Mouse (Mus musculus): ENCODE data around the gene Spint2. TPM values are rescaled to one million over a fixed set of nuclear protein-coding genes. Genes with fewer than 3 reads are reported as not detected.
"Not testable (repeated sequence)": the region's sequence is repeated elsewhere in the genome, so short reads cannot be mapped to it uniquely, and the experiment has no call there.

Spint2 gene
- polyA plus RNA-seq, 1 experiment from 2014 or later, result 43.7 TPM

- WGBS, result under 1% methylated on average over 60 of the region's 60 CpGs
- DNase-seq (ENCODE audit: low spot score), result peak; percentile 99
- peak within 1 kb of the TSS; percentile 90 for H3K27ac ChIP-seq
- peaks cover 13% of the 10 kb centered on the region; the same call in 1 of the 2 replicates for H3K36me3 ChIP-seq
- 0 out of 2 replicates have a peak, but pooled peaks cover 3% of the 10 kb centered on the region for H3K9me3 ChIP-seq
- H3K4me3 ChIP-seq, result peak within 1 kb of the TSS; percentile 82
- H3K4me1 ChIP-seq (replicated peaks), result peaks cover 22% of the 10 kb centered on the region
- H3K27me3 ChIP-seq (ENCODE audit: insufficient read depth, poor library complexity, severe bottlenecking), result peaks cover 14% of the 10 kb centered on the region
Observed at GRCm38 (mm10) chr7:29238019-29238967, 43.4 kb downstream of the Spint2 start, which contains the start of gene Yif1b. Gene Yif1b, plus strand, starts transcription at chr7:29238329.

- Histone ChIP-seq H3K27me3 (ENCODE audit: insufficient read depth, poor library complexity, severe bottlenecking) (peaks cover 21% of the 10 kb centered on the region), H3K36me3 (peaks cover 13% of the 10 kb centered on the region; the same call in 1 of the 2 replicates), H3K4me3 (peak overlapping the region; percentile 82), H3K27ac (peak overlapping the region; percentile 90), H3K4me1 (replicated peaks) (peaks cover 23% of the 10 kb centered on the region)
- WGBS, result 30% methylated on average over 6 of the region's 6 CpGs
- not testable (repeated sequence) for H3K9me3 ChIP-seq; DNase-seq (ENCODE audit: low spot score)
Observed at GRCm38 (mm10) chr7:29237596-29237995, 44.1 kb downstream of the Spint2 start.

DNA sequence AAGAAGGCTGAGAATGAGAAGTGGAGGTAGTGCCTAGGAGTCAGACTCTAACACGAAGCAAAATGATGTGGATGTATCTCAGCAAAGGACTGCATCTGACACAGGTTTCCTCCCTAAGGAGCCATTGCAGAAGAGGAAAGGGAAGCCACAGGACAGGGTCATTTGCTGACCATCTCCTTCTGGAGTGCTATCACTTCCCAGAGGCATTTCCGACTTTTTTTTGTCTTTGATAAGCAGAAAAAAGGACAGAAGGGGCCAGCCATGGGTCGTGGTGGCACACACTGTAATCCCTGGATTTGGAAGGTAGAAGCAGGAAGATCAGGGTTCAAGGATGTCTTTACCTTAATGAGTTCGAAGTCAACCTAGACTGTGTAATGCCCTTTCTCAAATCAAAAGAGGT lies 45.1 kb downstream of the Spint2 start:
- Histone ChIP-seq H3K4me3 (no peak overlapping the region), H3K27me3 (ENCODE audit: insufficient read depth, poor library complexity, severe bottlenecking) (peaks cover 31% of the 10 kb centered on the region), H3K27ac (no peak overlapping the region), H3K4me1 (replicated peaks) (peaks cover 31% of the 10 kb centered on the region), H3K9me3 (0 out of 2 replicates have a peak, but pooled peaks cover 3% of the 10 kb centered on the region), H3K36me3 (peaks cover 8% of the 10 kb centered on the region; the same call in 1 of the 2 replicates)
- DNase-seq (ENCODE audit: low spot score), result no peak
- 84% methylated on average over 4 of the region's 4 CpGs for WGBS

DNA sequence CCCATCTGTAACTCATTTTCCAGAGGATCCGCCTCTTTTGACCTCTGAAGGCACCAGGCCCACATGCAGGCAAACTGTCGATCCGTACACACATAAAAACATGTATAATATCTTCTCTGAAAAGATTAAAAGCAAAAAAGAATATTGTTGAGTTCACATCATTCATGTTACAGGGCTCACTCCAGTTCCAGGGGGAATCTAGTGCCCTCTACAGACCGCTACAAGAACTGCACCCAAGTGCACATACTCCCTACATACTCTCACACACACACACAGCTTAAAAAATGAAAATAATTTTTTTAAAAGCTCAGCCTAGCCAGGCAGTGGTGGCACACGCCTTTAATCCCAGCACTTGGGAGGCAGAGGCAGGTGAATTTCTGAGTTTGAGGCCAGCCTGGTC lies 47.1 kb downstream of the Spint2 start:
- H3K4me3 ChIP-seq, result no peak overlapping the region
- WGBS, result 74% methylated on average over 5 of the region's 5 CpGs
- DNase-seq (ENCODE audit: low spot score), result no peak
- peaks cover 51% of the 10 kb centered on the region for H3K27me3 ChIP-seq (ENCODE audit: insufficient read depth, poor library complexity, severe bottlenecking)
- peaks cover 29% of the 10 kb centered on the region for H3K4me1 ChIP-seq (replicated peaks)
- no peak overlapping the region for H3K27ac ChIP-seq
- no peaks in the 10 kb centered on the region for H3K36me3 ChIP-seq
- H3K9me3 ChIP-seq, result 0 out of 2 replicates have a peak, but pooled peaks cover 3% of the 10 kb centered on the region

DNA sequence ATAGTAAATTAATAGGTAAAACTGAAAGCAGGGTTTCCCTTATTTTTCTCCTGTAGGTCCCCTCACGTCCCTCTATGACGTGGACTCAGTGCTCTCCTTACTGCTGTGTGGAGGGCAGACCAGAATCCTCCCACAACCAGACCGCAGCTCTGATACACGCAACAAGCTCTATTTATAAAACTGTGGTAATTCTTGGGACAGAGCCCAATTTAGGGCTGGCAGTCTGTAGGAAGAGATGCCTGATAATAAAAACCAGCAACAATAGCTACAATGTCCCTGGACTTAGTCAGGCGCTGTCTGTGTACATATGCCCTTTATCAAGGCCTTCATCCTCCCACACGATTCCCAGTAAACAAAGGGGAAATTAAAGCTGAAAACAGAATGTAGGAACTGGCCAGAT lies 48.0 kb downstream of the Spint2 start:
- peaks cover 60% of the 10 kb centered on the region for H3K27me3 ChIP-seq (ENCODE audit: insufficient read depth, poor library complexity, severe bottlenecking)
- H3K9me3 ChIP-seq, result 0 out of 2 replicates have a peak, but pooled peaks cover 3% of the 10 kb centered on the region
- no peak for DNase-seq (ENCODE audit: low spot score)
- no peak overlapping the region for H3K27ac ChIP-seq
- H3K4me3 ChIP-seq, result no peak overlapping the region
- H3K36me3 ChIP-seq, result no peaks in the 10 kb centered on the region
- H3K4me1 ChIP-seq (replicated peaks), result peaks cover 20% of the 10 kb centered on the region
- 90% methylated on average over 6 of the region's 6 CpGs for WGBS

DNA sequence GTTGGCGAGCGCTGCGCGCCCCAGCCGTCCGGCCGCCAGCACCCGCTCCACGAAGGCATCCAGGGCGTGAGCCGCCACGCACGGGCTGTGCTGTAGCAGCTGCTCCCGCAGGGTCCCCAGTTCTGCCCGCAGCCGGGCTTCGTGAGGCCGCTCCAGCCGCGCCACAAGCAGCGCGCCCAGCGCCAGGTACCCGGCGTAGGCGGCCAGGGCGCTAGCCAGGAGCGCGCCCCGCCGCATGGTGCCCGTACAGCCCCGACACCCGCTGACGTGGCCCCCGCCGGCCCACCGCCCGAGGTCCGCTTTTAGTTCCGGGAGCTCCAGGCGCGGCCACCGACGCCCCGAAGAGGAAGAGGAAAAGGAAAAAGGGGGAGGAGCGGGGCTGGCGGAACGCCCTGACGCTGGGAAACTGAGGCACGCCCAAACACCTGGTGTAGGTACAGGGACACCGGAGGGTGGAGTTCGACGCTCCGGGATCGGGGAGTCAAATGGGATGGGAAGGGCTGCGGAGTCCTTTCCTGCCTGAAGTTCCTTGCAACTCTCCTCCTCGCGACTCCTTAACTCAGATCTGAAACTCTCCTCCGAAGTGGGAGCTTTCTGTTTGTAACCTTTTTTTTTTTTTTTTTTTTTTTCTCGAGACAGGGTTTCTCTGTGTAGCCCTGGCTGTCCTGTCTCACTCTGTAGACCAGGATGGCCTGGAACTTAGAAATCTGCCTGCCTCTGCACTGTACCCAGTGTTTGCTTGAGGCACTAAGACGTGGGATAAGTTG lies 49.3 kb downstream of the Spint2 start, which contains the start of gene Kcnk6:
Gene Kcnk6, minus strand, starts transcription at position 269 of the 767 bp plus-strand sequence.
- 2% methylated on average over 62 of the region's 62 CpGs for WGBS
- Histone ChIP-seq H3K36me3 (no peaks in the 10 kb centered on the region), H3K9me3 (0 out of 2 replicates have a peak, but pooled peaks cover 3% of the 10 kb centered on the region), H3K27me3 (ENCODE audit: insufficient read depth, poor library complexity, severe bottlenecking) (peaks cover 66% of the 10 kb centered on the region), H3K4me1 (replicated peaks) (peaks cover 9% of the 10 kb centered on the region), H3K4me3 (peak within 1 kb of the TSS; percentile 57), H3K27ac (peak within 1 kb of the TSS; percentile 36)
- peak; percentile 32 for DNase-seq (ENCODE audit: low spot score)

DNA sequence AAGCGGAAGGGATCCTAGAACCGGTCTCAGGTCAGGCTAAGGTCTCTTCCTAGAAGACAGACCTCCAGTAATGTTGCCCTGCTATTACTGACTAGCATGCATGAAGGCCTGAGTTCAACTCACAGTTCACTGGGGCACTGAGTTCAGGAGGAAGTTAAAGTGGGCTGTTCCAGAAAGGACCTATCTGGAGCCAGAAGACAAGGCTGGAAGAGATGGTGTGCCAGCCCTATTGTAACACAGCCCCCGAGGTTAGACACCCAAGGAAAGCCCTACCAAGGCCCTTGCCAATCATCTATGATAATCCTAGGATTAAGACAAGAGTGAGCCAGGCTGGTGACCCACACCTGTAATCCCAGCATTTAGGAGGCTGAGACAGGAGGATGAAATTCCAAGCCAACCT lies 50.2 kb downstream of the Spint2 start:
- H3K4me3 ChIP-seq, result peak overlapping the region; percentile 57
- no peak overlapping the region for H3K27ac ChIP-seq
- no peak for DNase-seq (ENCODE audit: low spot score)
- 0 out of 2 replicates have a peak, but pooled peaks cover 3% of the 10 kb centered on the region for H3K9me3 ChIP-seq
- no peaks in the 10 kb centered on the region for H3K36me3 ChIP-seq
- peaks cover 9% of the 10 kb centered on the region for H3K4me1 ChIP-seq (replicated peaks)
- WGBS, result 52% methylated on average over 3 of the region's 3 CpGs
- H3K27me3 ChIP-seq (ENCODE audit: insufficient read depth, poor library complexity, severe bottlenecking), result peaks cover 66% of the 10 kb centered on the region

GRCm38 (mm10) chr7:29230560-29230959 lies 51.2 kb downstream of the Spint2 start:
- no peak for DNase-seq (ENCODE audit: low spot score)
- 18% methylated on average over 3 of the region's 3 CpGs for WGBS

DNA sequence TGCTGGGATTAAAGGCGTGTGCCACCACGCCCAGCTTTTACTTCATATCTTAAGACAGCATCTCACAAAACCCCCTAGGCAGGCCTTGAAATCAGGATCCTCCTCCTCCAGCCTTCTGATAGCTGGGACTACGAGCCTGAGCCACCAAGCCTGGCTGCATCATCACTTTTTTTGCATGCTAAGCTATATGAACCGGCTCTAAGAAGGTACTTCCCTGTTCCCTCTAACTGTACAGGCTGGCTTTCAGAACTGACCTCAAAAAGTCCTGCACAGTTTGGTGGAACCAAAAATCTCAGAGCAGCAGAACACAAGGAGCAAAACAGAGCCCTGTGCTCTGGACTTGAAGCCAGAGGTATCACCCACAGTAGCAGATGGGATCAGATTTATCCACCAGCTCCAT lies 53.5 kb downstream of the Spint2 start:
- peaks cover 58% of the 10 kb centered on the region for H3K27me3 ChIP-seq (ENCODE audit: insufficient read depth, poor library complexity, severe bottlenecking)
- no peaks in the 10 kb centered on the region for H3K9me3 ChIP-seq
- H3K27ac ChIP-seq, result no peak overlapping the region
- DNase-seq (ENCODE audit: low spot score), result no peak
- 79% methylated on average over 4 of the region's 4 CpGs for WGBS
- H3K4me1 ChIP-seq (replicated peaks), result peaks cover 21% of the 10 kb centered on the region
- no peak overlapping the region for H3K4me3 ChIP-seq
- no peaks in the 10 kb centered on the region for H3K36me3 ChIP-seq

More at GRCm38 (mm10) chr7:29230560-29230959, 51.2 kb downstream of the Spint2 start:
- Histone ChIP-seq H3K36me3 (no peaks in the 10 kb centered on the region), H3K4me1 (replicated peaks) (peaks cover 11% of the 10 kb centered on the region), H3K4me3 (no peak overlapping the region), H3K27me3 (ENCODE audit: insufficient read depth, poor library complexity, severe bottlenecking) (peaks cover 66% of the 10 kb centered on the region), H3K9me3 (0 out of 2 replicates have a peak, but pooled peaks cover under 1% of the 10 kb centered on the region), H3K27ac (no peak overlapping the region)

GRCm38 (mm10) chr7:29225520-29225919 lies 56.2 kb downstream of the Spint2 start:
- Histone ChIP-seq H3K27me3 (ENCODE audit: insufficient read depth, poor library complexity, severe bottlenecking) (peaks cover 31% of the 10 kb centered on the region), H3K4me1 (replicated peaks) (peaks cover 12% of the 10 kb centered on the region), H3K4me3 (peak overlapping the region; percentile 38), H3K27ac (peak overlapping the region; percentile 69), H3K36me3 (no peaks in the 10 kb centered on the region), H3K9me3 (no peaks in the 10 kb centered on the region)
- no peak for DNase-seq (ENCODE audit: low spot score)
- WGBS, result 72% methylated on average over 13 of the region's 13 CpGs

DNA sequence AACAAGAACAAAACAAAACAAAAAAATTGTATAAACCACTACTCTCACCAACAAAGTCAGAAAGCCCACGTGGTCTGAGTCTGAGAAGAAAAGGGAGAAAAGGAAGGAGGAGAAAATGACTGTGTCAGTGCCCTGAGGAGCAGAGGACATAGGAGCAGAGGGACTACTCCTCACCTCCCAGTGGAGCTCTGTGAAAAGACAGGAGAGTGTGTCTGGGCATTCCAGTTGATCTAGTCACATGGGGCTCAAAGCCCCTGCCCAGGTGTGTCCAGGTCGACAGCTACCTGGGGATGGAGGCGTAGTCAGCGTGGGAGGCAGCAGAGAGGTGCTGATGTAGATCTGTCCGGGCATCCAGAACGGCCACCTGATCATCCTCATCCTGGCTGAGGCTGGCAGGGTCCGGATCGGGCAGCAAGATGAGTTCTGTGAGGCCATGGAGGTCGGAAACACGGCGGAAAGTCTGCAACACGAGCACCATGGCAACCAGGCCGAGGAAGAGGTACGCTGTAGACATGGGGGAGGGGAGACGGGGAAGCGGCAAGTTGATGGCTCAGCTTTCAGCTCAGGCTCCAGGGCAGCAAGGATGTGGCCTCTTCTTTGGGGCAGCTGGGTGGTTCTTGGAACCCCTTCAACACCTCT lies 56.8 kb downstream of the Spint2 start:
- Histone ChIP-seq H3K4me1 (replicated peaks) (peaks cover 12% of the 10 kb centered on the region), H3K27ac (peak overlapping the region; percentile 69), H3K27me3 (ENCODE audit: insufficient read depth, poor library complexity, severe bottlenecking) (peaks cover 24% of the 10 kb centered on the region), H3K4me3 (peak overlapping the region; percentile 38), H3K36me3 (no peaks in the 10 kb centered on the region), H3K9me3 (peaks cover 6% of the 10 kb centered on the region)
- DNase-seq (ENCODE audit: low spot score), result peak; percentile 53
- 13% methylated on average over 16 of the region's 16 CpGs for WGBS

GRCm38 (mm10) chr7:29214846-29215245 lies 66.9 kb downstream of the Spint2 start:
- Histone ChIP-seq H3K4me3 (no peak overlapping the region), H3K36me3 (no peaks in the 10 kb centered on the region), H3K9me3 (peaks cover 21% of the 10 kb centered on the region), H3K27ac (no peak overlapping the region), H3K27me3 (ENCODE audit: insufficient read depth, poor library complexity, severe bottlenecking) (peaks cover 23% of the 10 kb centered on the region), H3K4me1 (replicated peaks) (peaks cover 28% of the 10 kb centered on the region)
- DNase-seq (ENCODE audit: low spot score), result peak; percentile 13
- WGBS, result 41% methylated on average over 15 of the region's 15 CpGs
